Mouse (Mus musculus): ENCODE measurements around the gene Arfgap1.

Arfgap1 gene

DNA sequence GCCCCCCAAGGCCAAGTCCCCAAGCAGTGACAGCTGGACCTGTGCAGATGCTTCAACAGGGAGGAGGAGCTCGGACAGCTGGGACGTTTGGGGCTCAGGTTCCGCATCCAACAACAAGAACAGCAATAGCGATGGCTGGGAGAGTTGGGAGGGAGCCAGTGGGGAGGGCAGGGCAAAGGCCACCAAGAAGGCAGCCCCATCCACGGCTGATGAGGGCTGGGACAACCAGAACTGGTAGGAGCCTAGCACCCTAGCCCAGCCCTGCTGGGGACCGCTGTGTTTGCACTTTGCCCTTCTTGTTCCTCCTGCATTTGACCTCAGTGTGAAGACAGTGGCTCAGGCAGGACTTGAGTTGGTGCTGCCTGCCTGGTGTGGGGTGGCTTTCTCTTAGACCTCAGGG, 14.1 kb downstream of the Arfgap1 start:
- in situ Hi-C loops (cut with MseI, MboI) = no loop called here

GRCm38 (mm10) chr2:180985635-180986034, 18.6 kb downstream of the Arfgap1 start:
- in situ Hi-C loops (cut with MseI, MboI) = no loop called here

DNA sequence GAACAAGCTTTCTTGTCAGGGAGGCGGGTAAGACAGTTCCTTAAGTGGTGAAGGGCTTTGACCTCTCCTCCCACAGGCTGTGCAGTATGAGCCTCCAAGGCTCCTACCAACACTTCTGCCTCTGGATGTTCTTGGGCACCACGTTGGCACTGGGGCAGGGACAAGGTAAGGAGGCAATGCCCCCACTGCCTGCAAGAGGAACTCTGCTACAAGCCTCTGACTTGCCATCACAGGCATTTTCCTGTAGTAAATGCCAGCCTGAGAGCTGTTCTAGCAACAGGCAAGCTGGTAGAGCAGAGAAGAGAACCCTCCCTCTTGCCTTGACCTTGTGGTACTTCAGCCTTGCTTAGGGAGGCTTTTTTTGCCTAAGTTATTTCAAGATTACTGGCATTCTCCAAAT, 19.4 kb downstream of the Arfgap1 start, which contains the start of gene Col20a1:
TSS of gene Col20a1 (plus strand) at position 87 of the 400 bp plus-strand sequence.
- in situ Hi-C loops (cut with MseI, MboI) = no loop called here

DNA sequence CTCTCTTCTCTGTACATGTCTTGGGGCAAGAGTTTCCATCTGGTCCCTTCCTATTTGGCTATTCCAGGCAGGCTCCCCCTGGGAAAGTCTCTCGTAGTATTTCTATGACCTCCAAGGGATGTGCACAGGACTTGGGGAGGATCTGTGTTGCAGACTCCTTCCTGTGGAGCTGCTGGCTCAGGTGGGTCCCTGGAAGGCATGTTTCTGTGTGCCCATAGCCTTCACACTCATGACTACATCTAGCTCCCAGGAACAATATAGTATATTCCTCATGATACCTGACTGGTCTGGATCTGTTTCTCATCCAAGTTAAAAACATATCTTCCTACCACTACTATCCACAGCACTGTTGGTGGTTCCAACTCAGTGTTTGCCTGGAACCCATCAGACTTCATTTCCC, 20.0 kb downstream of the Arfgap1 start:
- in situ Hi-C loops (cut with MseI, MboI) = no loop called here

DNA sequence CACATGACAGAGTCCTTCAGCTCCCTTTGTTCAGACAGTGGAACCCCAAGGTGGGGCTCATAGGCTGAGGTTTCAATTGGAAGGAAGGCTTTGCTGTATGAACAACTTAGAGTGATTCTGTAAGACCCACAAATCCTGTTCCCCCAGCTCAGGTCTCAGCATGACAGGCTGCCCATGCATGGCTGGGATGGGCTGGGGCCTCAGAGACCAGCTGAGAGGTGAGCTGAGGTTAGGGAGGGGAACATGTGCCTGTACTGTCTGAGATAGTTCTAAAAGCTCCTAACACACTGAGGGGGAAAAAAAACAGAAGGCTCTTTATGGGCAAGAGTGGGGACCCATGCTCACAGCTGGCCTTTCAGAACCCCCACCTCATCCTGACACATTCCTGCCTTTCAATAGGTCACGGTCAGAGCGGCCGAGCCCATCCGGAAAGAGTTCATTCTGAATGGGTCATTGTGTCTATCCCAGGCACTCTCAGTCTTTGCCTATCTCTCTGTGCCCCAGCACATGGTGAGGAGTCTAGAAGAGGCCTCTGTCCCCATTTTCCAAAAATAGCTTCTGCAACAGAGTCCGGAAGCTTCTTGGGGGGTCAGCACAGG, 20.5 kb downstream of the Arfgap1 start:
- in situ Hi-C loops (cut with MseI, MboI) = no loop called here

DNA sequence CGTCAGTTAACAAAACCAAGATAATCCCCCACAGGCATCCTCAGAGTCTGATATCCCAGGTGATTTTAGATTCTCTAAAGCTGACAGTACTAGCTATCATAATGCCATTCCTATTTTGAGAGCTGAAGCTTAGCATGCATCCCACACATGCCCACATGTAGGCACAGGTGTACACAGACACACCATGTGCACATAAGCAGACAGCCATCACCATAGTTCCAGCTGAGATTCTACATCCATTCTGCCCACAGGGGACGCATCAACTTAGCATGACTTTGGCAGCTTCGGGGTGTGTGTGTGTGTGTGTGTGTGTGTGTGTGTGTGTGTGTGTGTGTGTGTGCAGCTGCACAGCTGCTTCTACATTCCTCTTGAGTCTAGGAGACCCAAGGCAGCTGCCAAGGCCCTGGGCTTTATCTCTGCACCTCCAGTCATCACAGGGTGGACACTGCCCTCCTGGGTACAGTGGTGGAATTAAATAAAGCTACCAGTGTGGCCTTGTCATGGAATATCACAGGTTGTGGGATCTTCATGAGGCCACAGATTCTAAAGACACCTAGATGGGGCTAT, 21.4 kb downstream of the Arfgap1 start:
- in situ Hi-C loops (cut with MseI, MboI) = no loop called here

- in situ Hi-C loops (cut with MseI, MboI) = no loop called here
These were observed 21.9 kb downstream of the Arfgap1 start for GRCm38 (mm10) chr2:180988948-180989347.

DNA sequence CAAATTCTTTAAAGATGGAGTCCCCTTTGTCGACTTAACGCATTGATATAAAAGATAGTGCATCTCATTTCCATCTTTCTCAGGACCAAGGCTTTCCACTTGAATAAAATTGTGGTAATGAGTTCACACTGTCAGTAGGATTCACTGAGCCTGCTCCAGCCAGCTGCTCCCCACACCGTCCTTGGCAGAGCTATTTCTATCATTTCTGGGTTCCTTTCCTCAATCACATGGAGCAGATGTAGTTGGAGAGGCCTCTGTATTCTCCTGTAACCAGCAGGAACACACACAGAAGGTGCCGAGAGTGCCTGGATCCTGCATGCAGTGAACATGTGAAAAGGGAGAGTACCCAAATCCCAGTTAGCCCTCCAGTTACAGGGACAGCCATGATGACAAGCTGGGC, 23.3 kb downstream of the Arfgap1 start:
- in situ Hi-C loops (cut with MseI, MboI) = loop anchor here in 1 of 2 experiments (5.0 kb wide), 1 partner anchor 72 kb away; no protein-coding TSS in a partner anchor

GRCm38 (mm10) chr2:180994360-180994759, 27.3 kb downstream of the Arfgap1 start:
- in situ Hi-C loops (cut with MseI, MboI) = loop anchor here in 1 of 2 experiments (5.0 kb wide), 1 partner anchor 68 kb away; no protein-coding TSS in a partner anchor

DNA sequence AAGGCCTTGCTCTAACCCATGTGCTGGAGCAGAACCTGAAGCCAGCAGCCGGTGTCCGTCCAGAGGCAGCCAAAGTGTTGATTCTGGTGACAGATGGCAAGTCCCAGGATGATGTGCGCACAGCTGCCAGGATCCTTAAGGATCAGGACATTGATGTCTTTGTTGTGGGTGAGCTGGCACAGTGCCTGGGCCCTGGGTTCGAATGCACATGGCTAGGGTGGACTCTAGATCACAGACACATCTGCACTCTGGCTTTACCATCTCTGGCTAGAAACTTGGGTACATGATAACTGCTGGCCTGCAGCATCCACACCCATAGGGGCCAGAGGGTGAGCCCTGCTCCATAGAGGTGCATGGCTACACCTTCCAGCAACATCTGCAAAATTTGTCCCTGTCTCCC, 28.4 kb downstream of the Arfgap1 start:
- in situ Hi-C loops (cut with MseI, MboI) = no loop called here

DNA sequence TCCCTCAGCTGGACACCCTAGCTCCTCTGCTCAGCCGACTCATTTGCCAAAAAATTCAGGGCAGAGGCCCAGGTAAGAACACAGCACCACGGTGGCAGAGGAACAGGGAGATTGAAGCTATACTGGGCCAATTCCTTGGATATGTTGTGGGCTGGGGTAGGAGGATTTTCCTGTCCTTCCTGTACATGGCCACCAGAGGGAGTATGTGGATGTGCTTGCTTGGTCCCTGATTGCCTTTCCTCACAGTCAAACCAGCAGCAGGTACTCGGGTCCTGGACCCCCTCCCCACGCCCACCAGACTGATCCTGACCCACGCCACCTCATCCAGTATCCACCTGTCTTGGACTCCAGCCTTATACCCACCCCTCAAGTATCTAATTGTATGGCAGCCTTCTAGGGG, 29.4 kb downstream of the Arfgap1 start:
- in situ Hi-C loops (cut with MseI, MboI) = no loop called here

DNA sequence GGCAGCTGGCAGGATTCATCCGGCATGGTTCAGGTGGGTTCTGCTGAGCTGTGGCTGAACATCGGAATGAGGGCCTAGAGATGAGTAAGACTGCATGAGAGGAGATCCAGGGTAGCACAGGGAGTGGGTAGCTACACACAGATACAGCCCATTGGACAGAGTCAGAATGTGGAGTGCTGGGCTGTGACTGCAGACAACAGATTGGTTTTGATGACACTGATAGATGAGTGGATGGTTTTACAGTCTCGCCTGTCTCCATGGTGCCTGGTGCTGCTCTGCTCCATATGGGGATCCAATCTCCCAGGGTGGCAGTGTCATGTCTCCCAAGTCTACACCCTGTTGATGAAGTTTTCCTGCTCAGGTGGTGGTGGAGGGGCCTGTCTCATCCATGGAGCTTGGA, 29.9 kb downstream of the Arfgap1 start:
- in situ Hi-C loops (cut with MseI, MboI) = no loop called here

GRCm38 (mm10) chr2:181007054-181007453, 40.0 kb downstream of the Arfgap1 start:
- in situ Hi-C loops (cut with MseI, MboI) = no loop called here

- in situ Hi-C loops (cut with MseI, MboI) = no loop called here
These were observed 41.3 kb downstream of the Arfgap1 start for GRCm38 (mm10) chr2:181008339-181008738.

DNA sequence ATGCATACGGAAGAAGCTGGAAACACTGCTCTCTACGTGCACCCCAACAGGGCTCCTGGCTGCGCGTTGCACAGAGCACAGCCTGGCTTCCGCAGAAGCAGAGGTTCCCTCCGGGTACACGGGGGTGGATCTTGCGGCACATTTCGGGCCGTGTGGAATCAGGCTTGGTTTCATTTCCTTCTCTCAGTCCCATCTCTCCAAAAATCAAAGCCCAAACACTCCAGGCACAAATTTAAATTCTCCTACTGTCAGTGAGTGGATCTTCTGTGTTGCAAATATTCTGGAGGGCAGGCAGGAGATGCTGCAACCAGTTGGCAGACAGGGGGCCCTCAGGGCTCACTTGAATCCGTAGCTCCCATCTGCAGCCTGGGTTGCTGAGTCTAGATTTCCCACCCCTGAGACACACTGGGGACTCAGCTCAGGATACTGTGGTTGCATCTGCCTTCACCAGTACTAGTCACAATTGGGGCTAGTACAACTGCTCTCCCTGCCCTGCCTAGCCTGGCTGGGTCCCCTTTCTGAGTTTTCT, 64.4 kb downstream of the Arfgap1 start:
- in situ Hi-C loops (cut with MseI, MboI) = no loop called here
